Mouse (Mus musculus): Measurements from ENCODE around the gene Gas6. TPM values are rescaled to one million over a fixed set of nuclear protein-coding genes. Genes with fewer than 3 reads are reported as not detected.

The Gas6 gene
- total RNA-seq, 1 experiment: 28.8 TPM

DNA sequence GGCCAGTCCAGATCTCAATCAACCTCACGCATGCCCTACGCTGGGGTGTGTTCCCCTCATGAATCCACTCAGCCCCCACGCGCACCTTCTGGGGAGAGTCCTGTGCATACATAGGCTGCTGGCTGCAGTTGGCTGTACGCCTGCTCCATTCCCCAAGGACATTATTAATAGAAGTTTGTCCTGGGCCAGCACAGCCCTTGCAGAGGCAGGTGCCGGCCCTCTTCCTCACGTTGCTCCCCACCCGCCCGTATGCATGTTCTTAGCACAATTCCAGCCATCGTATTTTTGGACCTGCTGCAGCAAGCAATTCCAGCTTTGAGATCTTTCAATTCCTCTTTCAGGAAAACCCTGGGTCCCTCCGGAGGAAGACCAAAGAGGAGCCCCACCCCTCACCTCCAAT is 1.3 kb downstream of the Gas6 start:
- in situ Hi-C loops (cut with MboI; ENCODE audit: low sequenced_read_pairs in 2 of 2, unreplicated experiment in 2 of 2): no loop called here
- H3K9ac ChIP-seq (ENCODE audit: insufficient read depth, low read depth, low read length, poor library complexity, severe bottlenecking): no peak overlapping the region
- TF ChIP-seq MAFK (IDR thresholded peaks at IDR 0.05; ENCODE audit: insufficient read depth, low read depth, low read length): no peak
- TF ChIP-seq HCFC1 (IDR thresholded peaks at IDR 0.05; ENCODE audit: borderline replicate concordance, insufficient read depth, low read length): no peak
- no peak for TF ChIP-seq CHD2 (IDR thresholded peaks at IDR 0.05; ENCODE audit: low read depth, low read length)
- no peak for TF ChIP-seq ZNF384 (IDR thresholded peaks at IDR 0.05; ENCODE audit: low read depth, low read length)
- TF ChIP-seq ZC3H11A (IDR thresholded peaks at IDR 0.05; ENCODE audit: borderline replicate concordance, low read depth, low read length): no peak
- DNase-seq (ENCODE audit: low read depth, low spot score): no peak
- no peaks in the 10 kb centered on the region for H3K36me3 ChIP-seq (ENCODE audit: control insufficient read depth, insufficient read depth, low read length, poor library complexity, severe bottlenecking)
- H3K4me3 ChIP-seq (ENCODE audit: insufficient read depth in 1 of 2, low read depth in 1 of 2, low read length in 2 of 2, poor library complexity in 1 of 2, severe bottlenecking in 1 of 2): no peak overlapping the region
- H3K9me3 ChIP-seq (ENCODE audit: control insufficient read depth, insufficient read depth, low read depth, low read length): no peaks in the 10 kb centered on the region
- peaks cover 0 to 27% of the 10 kb centered on the region in 2 experiments; a peak in 3 of 4 replicates for H3K4me1 ChIP-seq (ENCODE audit: control insufficient read depth in 2 of 2, insufficient read depth in 2 of 2, low read length in 2 of 2, poor library complexity in 1 of 2)
- no peak overlapping the region for H3K27ac ChIP-seq (ENCODE audit: insufficient read depth, low read depth, low read length, poor library complexity, severe bottlenecking)

DNA sequence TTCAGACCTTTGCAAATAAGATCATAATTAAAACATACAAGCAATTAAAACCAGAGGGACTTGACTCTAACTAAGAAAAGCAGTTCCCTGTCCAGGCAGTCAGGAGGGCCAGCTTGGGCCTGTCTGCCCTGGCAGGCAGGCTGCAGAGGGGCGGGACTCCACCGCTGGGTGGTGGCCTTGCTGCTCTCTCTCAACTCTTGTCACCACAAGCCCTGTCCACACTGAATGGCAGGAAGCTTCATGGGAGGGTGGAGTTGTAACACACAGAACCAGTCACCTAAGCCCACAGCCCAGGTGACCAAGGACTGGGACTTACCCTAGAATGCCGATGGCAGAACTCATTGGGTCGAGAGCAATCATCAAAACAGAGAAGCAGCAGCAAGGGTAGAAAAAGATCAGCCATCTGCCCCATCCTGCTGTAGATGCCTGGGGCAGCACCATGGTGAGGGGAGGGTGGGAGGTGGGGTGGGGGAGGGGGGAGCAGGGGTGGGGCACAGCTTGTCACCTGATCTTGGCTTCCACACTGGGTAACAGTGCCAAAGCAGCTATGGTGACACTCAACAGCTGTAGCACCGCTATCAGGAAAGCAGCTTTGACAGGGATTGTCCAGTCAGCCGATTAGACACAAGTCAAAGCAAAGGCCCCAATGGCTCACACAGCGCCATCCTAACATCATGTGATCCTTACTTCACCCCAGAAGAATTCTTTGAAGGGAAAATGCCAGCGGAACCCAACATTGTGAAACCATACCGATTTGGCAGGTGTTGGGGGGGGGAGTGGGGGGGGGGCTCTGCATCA is 1.9 kb downstream of the Gas6 start:
- H3K36me3 ChIP-seq (ENCODE audit: control insufficient read depth, insufficient read depth, low read length, poor library complexity, severe bottlenecking): no peaks in the 10 kb centered on the region
- no peak for TF ChIP-seq HCFC1 (IDR thresholded peaks at IDR 0.05; ENCODE audit: borderline replicate concordance, insufficient read depth, low read length)
- no peak for TF ChIP-seq ZC3H11A (IDR thresholded peaks at IDR 0.05; ENCODE audit: borderline replicate concordance, low read depth, low read length)
- TF ChIP-seq ZNF384 (IDR thresholded peaks at IDR 0.05; ENCODE audit: low read depth, low read length): no peak
- no peak for TF ChIP-seq MAFK (IDR thresholded peaks at IDR 0.05; ENCODE audit: insufficient read depth, low read depth, low read length)
- no peak for TF ChIP-seq CHD2 (IDR thresholded peaks at IDR 0.05; ENCODE audit: low read depth, low read length)
- H3K9me3 ChIP-seq (ENCODE audit: control insufficient read depth, insufficient read depth, low read depth, low read length): no peaks in the 10 kb centered on the region
- DNase-seq (ENCODE audit: low read depth, low spot score): no peak
- no peak overlapping the region for H3K27ac ChIP-seq (ENCODE audit: insufficient read depth, low read depth, low read length, poor library complexity, severe bottlenecking)
- no peak overlapping the region for H3K4me3 ChIP-seq (ENCODE audit: insufficient read depth in 1 of 2, low read depth in 1 of 2, low read length in 2 of 2, poor library complexity in 1 of 2, severe bottlenecking in 1 of 2)
- in situ Hi-C loops (cut with MboI; ENCODE audit: low sequenced_read_pairs in 2 of 2, unreplicated experiment in 2 of 2): no loop called here
- peaks cover 0 to 27% of the 10 kb centered on the region in 2 experiments; a peak in 3 of 4 replicates for H3K4me1 ChIP-seq (ENCODE audit: control insufficient read depth in 2 of 2, insufficient read depth in 2 of 2, low read length in 2 of 2, poor library complexity in 1 of 2)
- no peak overlapping the region for H3K9ac ChIP-seq (ENCODE audit: insufficient read depth, low read depth, low read length, poor library complexity, severe bottlenecking)

DNA sequence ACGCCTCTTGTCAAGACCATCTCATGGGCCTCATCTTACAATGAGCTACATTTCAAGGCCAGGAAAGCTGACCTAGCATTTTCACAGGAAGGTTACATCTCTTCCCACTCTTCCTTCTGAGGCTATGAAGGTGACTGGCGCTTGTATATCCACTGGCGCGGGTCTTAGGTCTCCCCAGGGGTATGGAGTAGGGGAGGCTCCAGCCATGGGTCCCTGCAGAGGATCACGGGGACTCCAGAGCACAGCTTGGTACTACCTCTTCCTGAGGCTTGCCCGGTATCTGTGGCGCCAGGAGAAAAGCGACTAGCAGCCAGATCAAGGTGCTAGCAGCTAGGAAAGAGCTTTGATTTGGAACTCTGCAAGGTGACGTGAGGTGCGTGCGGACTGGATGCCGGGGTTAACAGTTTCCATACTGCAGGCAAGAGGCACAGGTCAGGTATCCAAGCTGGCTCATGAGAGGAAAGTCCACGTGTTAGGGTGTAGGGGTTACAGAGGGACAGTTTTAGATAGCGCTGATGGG is 2.7 kb downstream of the Gas6 start:
- H3K36me3 ChIP-seq (ENCODE audit: control insufficient read depth, insufficient read depth, low read length, poor library complexity, severe bottlenecking): no peaks in the 10 kb centered on the region
- H3K4me3 ChIP-seq (ENCODE audit: insufficient read depth in 1 of 2, low read depth in 1 of 2, low read length in 2 of 2, poor library complexity in 1 of 2, severe bottlenecking in 1 of 2): no peak overlapping the region
- H3K9ac ChIP-seq (ENCODE audit: insufficient read depth, low read depth, low read length, poor library complexity, severe bottlenecking): no peak overlapping the region
- TF ChIP-seq ZC3H11A (IDR thresholded peaks at IDR 0.05; ENCODE audit: borderline replicate concordance, low read depth, low read length): no peak
- in situ Hi-C loops (cut with MboI; ENCODE audit: low sequenced_read_pairs in 2 of 2, unreplicated experiment in 2 of 2): no loop called here
- H3K9me3 ChIP-seq (ENCODE audit: control insufficient read depth, insufficient read depth, low read depth, low read length): no peaks in the 10 kb centered on the region
- no peak for DNase-seq (ENCODE audit: low read depth, low spot score)
- H3K4me1 ChIP-seq (ENCODE audit: control insufficient read depth in 2 of 2, insufficient read depth in 2 of 2, low read length in 2 of 2, poor library complexity in 1 of 2): peaks cover 0 to 27% of the 10 kb centered on the region in 2 experiments; a peak in 3 of 4 replicates
- H3K27ac ChIP-seq (ENCODE audit: insufficient read depth, low read depth, low read length, poor library complexity, severe bottlenecking): no peak overlapping the region

DNA sequence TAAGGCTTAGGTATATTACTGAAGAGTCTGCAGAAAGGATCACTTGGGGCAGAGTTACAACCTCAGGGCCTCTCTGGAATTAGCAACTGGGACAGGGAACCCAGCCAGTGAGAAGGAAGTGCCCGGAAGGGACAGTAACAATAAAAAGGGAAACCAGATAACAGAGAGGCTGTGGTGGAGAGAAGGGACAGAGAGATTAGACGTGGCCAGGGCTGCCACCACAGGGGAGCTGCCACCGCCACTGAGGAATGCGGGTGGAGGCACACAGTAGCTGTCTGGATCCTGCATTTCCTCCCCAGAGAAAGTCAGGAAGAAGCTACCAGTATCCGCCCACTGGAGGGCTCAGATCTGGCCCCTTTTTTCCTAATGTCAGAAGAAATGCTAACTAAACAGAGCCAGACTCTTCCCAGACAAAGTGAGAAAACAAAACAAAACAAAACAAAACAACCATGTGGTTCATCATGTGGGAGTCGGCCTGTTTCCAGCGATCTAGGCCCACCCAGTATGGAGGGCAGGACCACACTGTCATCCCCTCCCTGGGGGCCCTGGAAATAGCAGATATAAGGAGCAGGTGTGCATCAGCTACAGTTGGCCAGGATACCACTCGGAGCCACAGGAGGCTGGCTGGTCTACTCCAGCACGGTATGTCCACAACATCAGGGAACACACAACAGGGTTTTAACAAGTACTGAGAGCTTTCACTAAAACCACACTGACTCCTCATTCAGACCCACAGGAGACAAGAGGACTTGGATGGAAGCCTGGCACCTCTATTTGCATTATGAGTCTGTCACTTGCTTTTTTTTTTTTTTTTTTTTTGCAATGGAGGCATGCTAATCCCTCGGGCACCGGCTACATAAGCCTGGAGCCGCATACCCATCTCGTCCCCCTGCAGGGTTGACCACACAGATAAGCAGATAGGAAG is 4.0 kb downstream of the Gas6 start:
- Histone ChIP-seq H3K27ac (ENCODE audit: insufficient read depth, low read depth, low read length, poor library complexity, severe bottlenecking) (no peak overlapping the region), H3K9me3 (ENCODE audit: control insufficient read depth, insufficient read depth, low read depth, low read length) (no peaks in the 10 kb centered on the region), H3K9ac (ENCODE audit: insufficient read depth, low read depth, low read length, poor library complexity, severe bottlenecking) (no peak overlapping the region), H3K36me3 (ENCODE audit: control insufficient read depth, insufficient read depth, low read length, poor library complexity, severe bottlenecking) (no peaks in the 10 kb centered on the region), H3K4me1 (ENCODE audit: control insufficient read depth in 2 of 2, insufficient read depth in 2 of 2, low read length in 2 of 2, poor library complexity in 1 of 2) (peaks cover 0 to 27% of the 10 kb centered on the region in 2 experiments; a peak in 3 of 4 replicates), H3K4me3 (ENCODE audit: insufficient read depth in 1 of 2, low read depth in 1 of 2, low read length in 2 of 2, poor library complexity in 1 of 2, severe bottlenecking in 1 of 2) (no peak overlapping the region)
- in situ Hi-C loops (cut with MboI; ENCODE audit: low sequenced_read_pairs in 2 of 2, unreplicated experiment in 2 of 2): no loop called here
- TF ChIP-seq CHD2 (IDR thresholded peaks at IDR 0.05; ENCODE audit: low read depth, low read length): no peak
- no peak for TF ChIP-seq MAFK (IDR thresholded peaks at IDR 0.05; ENCODE audit: insufficient read depth, low read depth, low read length)
- TF ChIP-seq HCFC1 (IDR thresholded peaks at IDR 0.05; ENCODE audit: borderline replicate concordance, insufficient read depth, low read length): no peak
- TF ChIP-seq ZNF384 (IDR thresholded peaks at IDR 0.05; ENCODE audit: low read depth, low read length): 0 out of 2 replicates have a peak, but pooled peaks have one; percentile 31
- no peak for TF ChIP-seq ZC3H11A (IDR thresholded peaks at IDR 0.05; ENCODE audit: borderline replicate concordance, low read depth, low read length)
- DNase-seq (ENCODE audit: low read depth, low spot score): no peak

Measured in ES-E14 (cell line).